Mouse (Mus musculus) liver, adult 2 months (tissue): ENCODE results near the gene Zdhhc17.

ENCODE experiments used
- CTCF ChIP-seq: fragments of 200-500 bp; IDR thresholded peaks from 2 replicates; pipeline ENCODE4 v1.5.1; 2011; ENCODE audit warnings: low read depth, low read length, control low read depth
- POLR2A ChIP-seq: fragments of 200-500 bp; IDR thresholded peaks from 2 replicates; pipeline ENCODE4 v1.6.1; 2011; ENCODE audit warnings: low read length, control low read depth; ENCODE audit not compliant: insufficient read depth; ENCODE audit errors: extremely low read depth

DNA sequence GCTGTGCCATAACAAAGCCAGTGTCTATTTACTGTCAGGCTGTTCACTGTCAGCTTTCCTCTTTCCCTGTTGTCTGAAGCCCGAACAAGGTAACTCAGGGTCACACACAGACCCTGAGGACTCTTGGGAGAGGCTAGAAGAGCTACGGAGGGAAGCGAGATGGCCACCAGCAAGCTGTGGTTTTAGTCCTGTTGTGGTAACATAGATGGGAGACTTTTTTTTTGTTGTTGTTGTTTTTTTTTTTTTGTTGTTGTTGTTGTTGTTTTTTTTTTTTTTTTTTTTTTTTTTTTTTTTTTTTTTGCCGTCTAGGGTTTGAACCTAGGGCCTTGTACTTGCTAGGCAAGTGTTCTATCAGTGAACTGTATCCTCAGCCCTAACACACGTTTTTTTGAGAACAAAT is 76.4 kb downstream of the Zdhhc17 start:
- TF ChIP-seq CTCF (no peak), POLR2A (no peak)
